Mouse (Mus musculus) MEL (cell line): ENCODE results near the gene Gm5798. TPM values are rescaled to one million over a fixed set of nuclear protein-coding genes. Genes with fewer than 3 reads are reported as not detected.
"Not testable (repeated sequence)": the region's sequence is repeated elsewhere in the genome, so short reads cannot be mapped to it uniquely, and the experiment has no call there.

Experiments used
- DNase-seq: peaks from one replicate; pipeline ENCODE4 v3.0.0; 2011; ENCODE audit warnings: low read depth, low spot score
- H3K27ac ChIP-seq: 2 replicates; pipeline ENCODE4 v1.5.1; 2012; ENCODE audit warnings: low read depth, mild to moderate bottlenecking, control low read depth, low read length, moderate library complexity; ENCODE audit not compliant: control insufficient read depth
- H3K27me3 ChIP-seq, 2 experiments: fragments of 150-350 bp in 1 of 2; sonication (generic) in 1 of 2; 2 replicates each; pipeline ENCODE4 v1.6.1; 2012; ENCODE audit warnings: low read length in 2 of 2, mild to moderate bottlenecking in 2 of 2, improper control_type of control experiment in 1 of 2, moderate library complexity in 1 of 2; ENCODE audit not compliant: insufficient read depth in 2 of 2, control insufficient read depth in 1 of 2
- H3K36me3 ChIP-seq, 2 experiments: 2 replicates each; pipeline ENCODE4 v1.6.1; 2012 to 2014; ENCODE audit warnings: low read length in 2 of 2, improper control_type of control experiment in 1 of 2, inconsistent platforms in 1 of 2, mild to moderate bottlenecking in 1 of 2; ENCODE audit not compliant: insufficient read depth in 2 of 2, control insufficient read depth in 1 of 2
- H3K4me1 ChIP-seq, 2 experiments: fragments of 150-350 bp in 1 of 2; sonication (generic) in 1 of 2; 2 replicates each; pipeline ENCODE4 v1.6.1; 2012; ENCODE audit warnings: low read length in 2 of 2, improper control_type of control experiment in 1 of 2, mild to moderate bottlenecking in 1 of 2; ENCODE audit not compliant: insufficient read depth in 2 of 2, control insufficient read depth in 1 of 2
- H3K4me3 ChIP-seq, 2 experiments: fragments of 150-350 bp in 1 of 2; sonication (generic) in 1 of 2; 2 replicates each; pipeline ENCODE4 v1.5.1; 2012; ENCODE audit warnings: low read depth in 2 of 2, low read length in 2 of 2, mild to moderate bottlenecking in 2 of 2, moderate library complexity in 2 of 2, control low read depth in 1 of 2, improper control_type of control experiment in 1 of 2; ENCODE audit not compliant: control insufficient read depth in 1 of 2, insufficient read depth in 1 of 2
- H3K79me2 ChIP-seq: 2 replicates; pipeline ENCODE4 v1.6.1; 2012; ENCODE audit warnings: mild to moderate bottlenecking, low read length, moderate library complexity; ENCODE audit not compliant: control insufficient read depth, poor library complexity, insufficient read depth
- H3K9ac ChIP-seq: 2 replicates; pipeline ENCODE4 v1.6.1; 2012; ENCODE audit warnings: low read depth, mild to moderate bottlenecking, control low read depth, low read length, moderate library complexity; ENCODE audit not compliant: control insufficient read depth, poor library complexity, severe bottlenecking
- H3K9me3 ChIP-seq: fragments of 150-350 bp; sonication (generic); replicated peaks from 2 replicates; pipeline ENCODE4 v1.6.1; 2012; ENCODE audit warnings: mild to moderate bottlenecking, low read length, improper control_type of control experiment, moderate library complexity; ENCODE audit not compliant: insufficient read depth
- polyA plus RNA-seq, 2 experiments: library from polyadenylated mRNA; stranded (reverse) in 1 of 2; unstranded in 1 of 2; fragments of >175 nt in 1 of 2; fragments of >200 nt in 1 of 2; gene quantifications; 2 replicates each; pipeline versions ENCODE4 v1.2.1 to v1.2.4; 2012; ENCODE audit warnings: low replicate concordance in 2 of 2, low read depth in 1 of 2; ENCODE audit not compliant: insufficient read length in 2 of 2, insufficient read depth in 1 of 2, missing spikeins in 1 of 2
- total RNA-seq: library from RNA; depleted of rRNA; stranded (reverse); fragments of 300-350 nt; gene quantifications from 2 replicates; pipeline ENCODE4 v1.2.3, GENCODE M21; 2012; rRNA removed

Gm5798 gene
- 0.10 and 0.12 TPM in 2 replicates for total RNA-seq
- under 1 TPM in 1 of 2 experiments, not detected in 1; 0.15 TPM for polyA plus RNA-seq

GRCm38 (mm10) chr14:41348309-41348708 lies at the start of gene Gm5798:
Gm5798 (plus strand) TSS chr14:41348609.
- not testable (repeated sequence) for H3K36me3 ChIP-seq, H3K9ac ChIP-seq, H3K27me3 ChIP-seq, DNase-seq, H3K4me3 ChIP-seq, H3K9me3 ChIP-seq, H3K4me1 ChIP-seq, H3K27ac ChIP-seq, H3K79me2 ChIP-seq

GRCm38 (mm10) chr14:41386279-41386678 lies 37.9 kb downstream of the Gm5798 start, which contains the start of gene Gm7945:
Gm7945 (minus strand) TSS chr14:41386379.
- H3K9ac ChIP-seq, H3K79me2 ChIP-seq, H3K36me3 ChIP-seq, H3K27ac ChIP-seq, H3K4me3 ChIP-seq, H3K27me3 ChIP-seq, DNase-seq, H3K4me1 ChIP-seq, H3K9me3 ChIP-seq: not testable (repeated sequence)

Other genes starting within 250 kb of the Gm5798 start
- not detected in 2 replicates for gene Mat1a, start 243.6 kb upstream of the Gm5798 start, total RNA-seq
- not detected for gene Mat1a, start 243.6 kb upstream of the Gm5798 start, polyA plus RNA-seq
- not detected in 2 replicates for gene Sftpa1, start 216.8 kb upstream of the Gm5798 start, total RNA-seq
- not detected for gene Sftpa1, start 216.8 kb upstream of the Gm5798 start, polyA plus RNA-seq
- not detected in 2 replicates for gene Mbl1, start 197.2 kb upstream of the Gm5798 start, total RNA-seq
- not detected for gene Mbl1, start 197.2 kb upstream of the Gm5798 start, polyA plus RNA-seq
- not detected in 2 replicates for gene Sftpd, start 163.5 kb upstream of the Gm5798 start, total RNA-seq
- gene Sftpd, start 163.5 kb upstream of the Gm5798 start, polyA plus RNA-seq = not detected
- not detected in 2 replicates for gene Gm2832, start 69.8 kb upstream of the Gm5798 start, total RNA-seq
- gene Gm2832, start 69.8 kb upstream of the Gm5798 start, polyA plus RNA-seq = not detected
- not detected in 2 replicates for gene Gm7945, start 37.8 kb downstream of the Gm5798 start, total RNA-seq
- not detected for gene Gm7945, start 37.8 kb downstream of the Gm5798 start, polyA plus RNA-seq
- not detected in 2 replicates for gene Gm6482, start 59.7 kb downstream of the Gm5798 start, total RNA-seq
- gene Gm6482, start 59.7 kb downstream of the Gm5798 start, polyA plus RNA-seq = not detected
- not detected in 2 replicates for gene Gm7954, start 104.9 kb downstream of the Gm5798 start, total RNA-seq
- not detected for gene Gm7954, start 104.9 kb downstream of the Gm5798 start, polyA plus RNA-seq
- not detected in 2 replicates for gene Gm3486, start 140.9 kb downstream of the Gm5798 start, total RNA-seq
- not detected for gene Gm3486, start 140.9 kb downstream of the Gm5798 start, polyA plus RNA-seq
- not detected in 2 replicates for gene Gm7970, start 207.0 kb downstream of the Gm5798 start, total RNA-seq
- not detected for gene Gm7970, start 207.0 kb downstream of the Gm5798 start, polyA plus RNA-seq
- not detected in 2 replicates for gene 1700049E17Rik2, start 224.6 kb downstream of the Gm5798 start, total RNA-seq
- not detected for gene 1700049E17Rik2, start 224.6 kb downstream of the Gm5798 start, polyA plus RNA-seq